Comparison of ENCODE assay signal across 8 mouse cellular contexts in genomic region chr17:88025227-88025626, GRCm38 (mm10). TPM values are rescaled to one million over a fixed set of nuclear protein-coding genes. Genes with fewer than 3 reads are reported as not detected.
A peak's percentile ranks its signal among the peaks of the same experiment; 100 is the strongest.
DNase-seq lines count a peak whose midpoint lies in the region.

No protein-coding gene starts in this region.

- peak; percentile 29 for DNase-seq in adrenal gland, adult 2 months
- DNase-seq in adrenal gland, postnatal 4 days (ENCODE audit: low spot score in 2 of 2): no peak
- DNase-seq in left cerebral cortex, adult 18-20 months (ENCODE audit: low spot score in 2 of 2): peak; percentile 35 to 61
- no peak for DNase-seq in left cerebral cortex, postnatal 36 days (ENCODE audit: low spot score in 2 of 2)
- DNase-seq in R1 (ENCODE audit: low read depth, low spot score): peak; percentile 51
- DNase-seq in embryo, embryonic 11.5 days (ENCODE audit: low read depth, low spot score): peak; percentile 26
- DNase-seq in left cerebral cortex, postnatal 14 days (ENCODE audit: low spot score in 2 of 2): peak; percentile 48 to 65
- DNase-seq in skeletal muscle tissue, adult 2 months (ENCODE audit: low read depth, low spot score): peak; percentile 27

- intact Hi-C loops in left cerebral cortex, postnatal 36 days (cut with DNase I): loop anchor here (2.0 to 10.0 kb wide), 2 partner anchors 42 to 490 kb away; no protein-coding TSS in a partner anchor
- intact Hi-C loops in left cerebral cortex, postnatal 14 days (cut with DNase I): loop anchor here (2.0 kb wide), 1 partner anchor 228 kb away; no protein-coding TSS in a partner anchor

RNA-seq across cellular contexts. Expression of gene Fbxo11, which starts 39.9 kb away (rescaled TPM):
- total RNA-seq in adrenal gland, adult 2 months (2021): 10 to 100 TPM; 49.6 to 63.4 TPM
- polyA plus RNA-seq in adrenal gland, adult 2 months (2012; rRNA removed): 6.6 and 9.1 TPM in 2 replicates
- 10 to 100 TPM; 74.0 to 76.3 TPM for total RNA-seq in adrenal gland, postnatal 4 days (2021)
- 100 to 1,000 TPM; 112 to 118 TPM for total RNA-seq in left cerebral cortex, adult 18-20 months (2021)
- total RNA-seq in left cerebral cortex, postnatal 36 days (2021): 100 to 1,000 TPM; 106 to 122 TPM
- 100 to 1,000 TPM; 109 to 115 TPM for total RNA-seq in left cerebral cortex, postnatal 14 days (2021)

RNA-seq across cellular contexts. Expression of gene Msh6, which starts 50.4 kb away (rescaled TPM):
- 10 to 100 TPM; 13.1 to 13.6 TPM for total RNA-seq in adrenal gland, adult 2 months (2021)
- polyA plus RNA-seq in adrenal gland, adult 2 months (2012; rRNA removed): 1.8 and 2.0 TPM in 2 replicates
- 10 to 100 TPM; 26.4 to 30.1 TPM for total RNA-seq in adrenal gland, postnatal 4 days (2021)
- 10 to 100 TPM; 15.8 to 16.8 TPM for total RNA-seq in left cerebral cortex, adult 18-20 months (2021)
- 10 to 100 TPM; 13.3 to 14.0 TPM for total RNA-seq in left cerebral cortex, postnatal 36 days (2021)
- total RNA-seq in left cerebral cortex, postnatal 14 days (2021): 10 to 100 TPM; 14.4 to 16.4 TPM

Comparison
In these comparisons a context has a peak if more than half of its experiments do, and no peak if none do; other contexts are left out.
1. DNase-seq: peak in adrenal gland, adult 2 months (single experiment), left cerebral cortex, adult 18-20 months (2 of 2), R1 (single experiment), embryo, embryonic 11.5 days (single experiment), left cerebral cortex, postnatal 14 days (2 of 2) and skeletal muscle tissue, adult 2 months (single experiment); none in adrenal gland, postnatal 4 days (0 of 2) and left cerebral cortex, postnatal 36 days (0 of 2).